Mouse (Mus musculus): ENCODE measurements around the gene Trim11. TPM values are rescaled to one million over a fixed set of nuclear protein-coding genes. Genes with fewer than 3 reads are reported as not detected.

Trim11 gene
- polyA plus RNA-seq (2014; fragmentation: Illumina TruSeq; extraction: RNeasy Lipid Tissue Mini Kit (QIAGEN cat#74804)): 0.57 TPM

DNA sequence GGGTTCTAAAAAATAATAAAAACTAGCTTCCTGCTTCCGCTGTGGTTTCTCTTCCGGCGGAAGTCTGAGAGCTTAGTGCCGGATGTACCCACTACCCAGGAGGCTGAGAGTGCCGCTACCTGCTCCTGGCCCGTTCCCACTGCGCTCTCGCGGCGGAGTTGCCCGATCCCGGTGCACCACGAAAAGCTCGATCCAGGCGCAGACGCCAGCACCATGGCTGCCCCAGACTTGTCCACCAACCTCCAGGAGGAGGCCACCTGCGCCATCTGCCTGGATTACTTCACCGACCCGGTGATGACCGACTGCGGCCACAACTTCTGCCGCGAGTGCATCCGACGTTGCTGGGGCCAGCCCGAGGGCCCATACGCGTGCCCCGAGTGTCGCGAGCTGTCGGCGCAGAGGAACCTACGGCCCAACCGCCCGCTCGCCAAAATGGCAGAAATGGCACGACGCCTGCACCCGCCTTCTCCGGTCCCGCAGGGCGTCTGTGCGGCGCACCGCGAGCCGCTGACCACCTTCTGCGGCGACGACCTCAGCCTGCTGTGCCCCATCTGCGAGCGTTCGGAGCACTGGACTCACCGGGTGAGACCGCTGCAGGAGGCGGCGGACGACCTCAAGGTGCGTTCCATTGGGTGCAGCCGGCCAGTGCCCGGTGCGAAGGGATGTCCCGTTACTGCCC lies at the start of gene Trim11:
Trim11 (plus strand) TSS at position 67 of the 679 bp plus-strand sequence.

DNA sequence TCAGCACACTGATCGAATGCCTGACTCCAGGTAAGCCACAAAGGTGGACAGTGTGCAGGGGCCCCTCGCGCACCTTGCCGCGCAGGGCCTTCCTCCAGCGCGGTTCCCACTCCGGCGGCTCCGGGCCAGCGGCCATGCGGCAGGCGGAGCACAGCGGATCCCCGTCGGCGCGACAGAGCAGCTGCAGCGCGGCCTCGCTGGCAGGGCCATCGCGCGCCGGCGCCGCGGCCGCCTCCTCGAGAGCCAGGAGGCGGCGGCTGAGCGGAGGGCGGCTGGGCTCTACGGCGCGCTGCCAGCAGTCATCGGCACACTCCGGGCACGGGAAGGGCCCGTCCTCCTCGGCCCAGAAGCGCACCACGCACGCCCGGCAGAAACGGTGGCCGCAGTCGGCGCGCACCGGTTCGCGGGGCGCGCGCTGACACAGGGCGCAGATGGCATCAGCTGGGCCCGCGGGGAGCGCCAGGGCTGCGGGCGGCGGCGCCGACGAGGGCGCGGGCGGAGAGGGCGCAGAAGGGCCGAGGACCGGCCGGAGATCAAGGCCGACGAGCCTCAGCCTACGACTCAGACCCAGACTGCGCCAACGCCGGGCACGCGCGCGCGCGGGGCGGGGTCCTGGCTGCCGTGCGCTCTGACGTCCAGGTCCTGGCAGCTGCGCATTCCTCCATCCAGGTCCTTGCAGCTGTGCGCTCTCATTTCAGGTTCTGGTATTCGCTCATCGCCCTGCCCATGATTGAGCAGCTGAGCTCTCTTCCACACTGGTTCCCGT lies 39.4 kb upstream of the Trim11 start, which contains the start of gene Rnf187:
Rnf187 (minus strand) TSS at position 595 of the 766 bp plus-strand sequence.

DNA sequence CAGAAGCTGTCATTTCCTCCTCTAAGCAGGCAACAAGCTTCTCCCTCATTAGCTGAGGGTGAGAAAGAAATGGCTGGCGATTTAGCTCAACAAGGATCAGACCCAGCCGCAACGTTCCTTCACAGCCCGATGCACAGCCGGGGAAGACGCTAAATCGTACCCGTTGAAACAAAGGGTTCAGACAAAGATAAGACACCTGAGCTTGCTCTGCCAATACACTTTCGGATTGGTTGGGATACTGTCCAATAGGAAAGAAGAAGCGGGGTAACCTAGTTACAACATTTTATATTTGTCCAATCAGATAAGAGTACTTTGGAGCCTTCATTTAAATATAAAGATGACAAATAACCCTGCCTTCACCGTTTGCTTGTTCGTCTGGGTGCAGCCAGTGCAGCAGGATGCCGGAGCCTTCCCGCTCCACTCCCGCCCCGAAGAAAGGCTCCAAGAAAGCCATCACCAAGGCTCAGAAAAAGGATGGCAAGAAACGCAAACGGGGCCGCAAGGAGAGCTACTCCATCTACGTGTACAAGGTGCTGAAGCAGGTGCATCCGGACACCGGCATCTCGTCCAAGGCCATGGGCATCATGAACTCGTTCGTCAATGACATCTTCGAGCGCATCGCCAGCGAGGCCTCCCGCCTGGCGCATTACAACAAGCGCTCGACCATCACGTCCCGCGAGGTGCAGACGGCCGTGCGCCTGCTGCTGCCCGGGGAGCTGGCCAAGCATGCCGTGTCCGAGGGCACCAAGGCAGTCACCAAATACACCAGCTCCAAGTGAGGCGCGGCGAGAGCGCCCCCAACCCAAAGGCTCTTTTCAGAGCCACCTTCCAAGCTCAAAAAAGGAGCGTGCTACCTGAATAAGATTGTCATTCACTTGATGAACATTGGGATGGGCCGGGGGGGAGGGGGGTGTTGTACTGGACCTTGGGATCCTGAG lies 29.1 kb upstream of the Trim11 start, which contains the start of gene Hist3h2ba:
Hist3h2ba (plus strand) TSS at position 379 of the 938 bp plus-strand sequence.

DNA sequence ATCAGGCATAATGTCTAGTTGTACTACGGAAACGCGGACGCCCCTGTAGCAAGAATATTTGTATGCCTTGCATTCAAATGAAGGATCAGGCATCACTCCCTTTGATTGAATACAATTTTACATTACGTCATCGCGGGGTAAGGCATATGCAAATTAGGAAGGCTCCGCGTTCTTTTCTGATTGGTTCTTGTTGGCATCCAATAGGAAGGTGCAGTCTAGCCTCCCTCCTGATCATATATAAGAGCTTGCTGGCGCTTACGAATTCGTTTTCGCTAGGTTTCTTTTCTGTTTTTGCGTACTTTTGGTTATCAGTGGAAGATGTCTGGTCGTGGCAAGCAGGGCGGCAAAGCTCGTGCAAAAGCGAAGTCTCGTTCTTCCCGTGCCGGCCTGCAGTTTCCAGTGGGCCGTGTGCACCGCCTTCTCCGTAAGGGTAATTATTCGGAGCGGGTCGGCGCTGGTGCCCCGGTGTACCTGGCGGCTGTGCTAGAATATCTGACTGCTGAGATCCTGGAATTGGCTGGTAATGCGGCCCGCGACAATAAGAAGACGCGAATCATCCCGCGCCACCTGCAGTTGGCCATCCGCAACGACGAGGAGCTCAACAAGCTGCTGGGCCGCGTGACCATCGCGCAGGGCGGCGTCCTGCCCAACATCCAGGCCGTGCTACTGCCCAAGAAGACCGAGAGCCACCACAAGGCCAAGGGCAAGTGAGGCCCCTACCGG lies 23.3 kb upstream of the Trim11 start, which contains the start of the genes Hist3h2a and Trim17:
Hist3h2a (plus strand) TSS at position 266 of the 723 bp plus-strand sequence.
Trim17 (plus strand) TSS at position 266 of the 723 bp plus-strand sequence.

Other genes starting within 250 kb of the Trim11 start
- not detected for gene Olfr317, start 238.9 kb upstream of the Trim11 start, polyA plus RNA-seq (2014; fragmentation: Illumina TruSeq; extraction: RNeasy Lipid Tissue Mini Kit (QIAGEN cat#74804))
- not detected for gene Olfr316, start 225.4 kb upstream of the Trim11 start, polyA plus RNA-seq (2014; fragmentation: Illumina TruSeq; extraction: RNeasy Lipid Tissue Mini Kit (QIAGEN cat#74804))
- not detected for gene Olfr315, start 204.9 kb upstream of the Trim11 start, polyA plus RNA-seq (2014; fragmentation: Illumina TruSeq; extraction: RNeasy Lipid Tissue Mini Kit (QIAGEN cat#74804))
- not detected for gene Olfr314, start 195.1 kb upstream of the Trim11 start, polyA plus RNA-seq (2014; fragmentation: Illumina TruSeq; extraction: RNeasy Lipid Tissue Mini Kit (QIAGEN cat#74804))
- gene Fam183b, start 176.1 kb upstream of the Trim11 start, polyA plus RNA-seq (2014; fragmentation: Illumina TruSeq; extraction: RNeasy Lipid Tissue Mini Kit (QIAGEN cat#74804)): 17.5 TPM
- not detected for gene Olfr313, start 163.1 kb upstream of the Trim11 start, polyA plus RNA-seq (2014; fragmentation: Illumina TruSeq; extraction: RNeasy Lipid Tissue Mini Kit (QIAGEN cat#74804))
- gene Olfr312, start 148.9 kb upstream of the Trim11 start, polyA plus RNA-seq (2014; fragmentation: Illumina TruSeq; extraction: RNeasy Lipid Tissue Mini Kit (QIAGEN cat#74804)): not detected
- not detected for gene Olfr311, start 138.8 kb upstream of the Trim11 start, polyA plus RNA-seq (2014; fragmentation: Illumina TruSeq; extraction: RNeasy Lipid Tissue Mini Kit (QIAGEN cat#74804))
- gene Gm12258, start 130.9 kb upstream of the Trim11 start, polyA plus RNA-seq (2014; fragmentation: Illumina TruSeq; extraction: RNeasy Lipid Tissue Mini Kit (QIAGEN cat#74804)): 5.8 TPM
- 13.6 TPM for gene 2810021J22Rik, start 110.9 kb upstream of the Trim11 start, polyA plus RNA-seq (2014; fragmentation: Illumina TruSeq; extraction: RNeasy Lipid Tissue Mini Kit (QIAGEN cat#74804))
- gene Zfp39, start 73.9 kb upstream of the Trim11 start, polyA plus RNA-seq (2014; fragmentation: Illumina TruSeq; extraction: RNeasy Lipid Tissue Mini Kit (QIAGEN cat#74804)): 12.8 TPM
- gene Btnl10, start 60.2 kb upstream of the Trim11 start, polyA plus RNA-seq (2014; fragmentation: Illumina TruSeq; extraction: RNeasy Lipid Tissue Mini Kit (QIAGEN cat#74804)): not detected
- 10.8 TPM for gene Rnf187, start 39.2 kb upstream of the Trim11 start, polyA plus RNA-seq (2014; fragmentation: Illumina TruSeq; extraction: RNeasy Lipid Tissue Mini Kit (QIAGEN cat#74804))
- not detected for gene Hist3h2ba, start 29.2 kb upstream of the Trim11 start, polyA plus RNA-seq (2014; fragmentation: Illumina TruSeq; extraction: RNeasy Lipid Tissue Mini Kit (QIAGEN cat#74804))
- gene Hist3h2a, start 23.4 kb upstream of the Trim11 start, polyA plus RNA-seq (2014; fragmentation: Illumina TruSeq; extraction: RNeasy Lipid Tissue Mini Kit (QIAGEN cat#74804)): 9.8 TPM
- gene Trim17, start 23.4 kb upstream of the Trim11 start, polyA plus RNA-seq (2014; fragmentation: Illumina TruSeq; extraction: RNeasy Lipid Tissue Mini Kit (QIAGEN cat#74804)): 0.14 TPM
- not detected for gene Obscn, start 158.3 kb downstream of the Trim11 start, polyA plus RNA-seq (2014; fragmentation: Illumina TruSeq; extraction: RNeasy Lipid Tissue Mini Kit (QIAGEN cat#74804))
- gene Iba57, start 185.6 kb downstream of the Trim11 start, polyA plus RNA-seq (2014; fragmentation: Illumina TruSeq; extraction: RNeasy Lipid Tissue Mini Kit (QIAGEN cat#74804)): 1.6 TPM
- not detected for gene Gjc2, start 205.1 kb downstream of the Trim11 start, polyA plus RNA-seq (2014; fragmentation: Illumina TruSeq; extraction: RNeasy Lipid Tissue Mini Kit (QIAGEN cat#74804))
- 2.0 TPM for gene Guk1, start 214.1 kb downstream of the Trim11 start, polyA plus RNA-seq (2014; fragmentation: Illumina TruSeq; extraction: RNeasy Lipid Tissue Mini Kit (QIAGEN cat#74804))
- gene Mrpl55, start 224.4 kb downstream of the Trim11 start, polyA plus RNA-seq (2014; fragmentation: Illumina TruSeq; extraction: RNeasy Lipid Tissue Mini Kit (QIAGEN cat#74804)): 12.1 TPM
- gene 2310033P09Rik, start 230.2 kb downstream of the Trim11 start, polyA plus RNA-seq (2014; fragmentation: Illumina TruSeq; extraction: RNeasy Lipid Tissue Mini Kit (QIAGEN cat#74804)): 1.9 TPM